Mouse (Mus musculus): ENCODE data around the gene Gm11114. TPM values are rescaled to one million over a fixed set of nuclear protein-coding genes. Genes with fewer than 3 reads are reported as not detected.
A peak's percentile ranks its signal among the peaks of the same experiment; 100 is the strongest.

Gm11114 gene
- not detected in 2 replicates for polyA plus RNA-seq (2011; ENCODE audit: insufficient read depth, insufficient read length, low replicate concordance, missing spikeins)

DNA sequence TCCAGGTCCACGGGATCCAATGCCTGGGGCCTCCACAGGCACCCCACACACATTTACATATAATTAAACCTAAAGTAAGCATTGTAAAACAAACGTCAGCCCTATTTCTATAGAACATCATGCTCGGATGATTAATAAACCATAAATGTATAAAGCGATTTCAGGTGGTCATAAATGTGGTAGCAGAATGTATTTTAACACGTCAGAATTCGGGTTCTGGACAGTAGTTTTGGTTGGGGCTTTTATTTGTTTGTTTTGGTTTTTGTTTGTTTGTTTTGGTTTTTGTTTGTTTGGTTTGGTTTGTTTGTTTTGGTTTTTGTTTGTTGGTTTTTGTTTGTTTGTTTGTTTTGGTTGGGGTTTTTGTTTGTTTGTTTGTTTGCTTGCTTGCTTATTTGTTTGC, at the start of gene Gm11114:
TSS of gene Gm11114 (plus strand) at position 301 of the 400 bp plus-strand sequence.
- no peak within 1 kb of the TSS for H3K27ac ChIP-seq (ENCODE audit: control insufficient read depth, insufficient read depth, low read depth, low read length, poor library complexity)
- no peak within 1 kb of the TSS for H3K4me3 ChIP-seq (replicated peaks; ENCODE audit: control insufficient read depth, low read depth, low read length)
- H3K4me1 ChIP-seq (ENCODE audit: control insufficient read depth, insufficient read depth, low read length) = no peaks in the 10 kb centered on the region
- no peak for TF ChIP-seq CTCF (IDR thresholded peaks at IDR 0.05; ENCODE audit: control insufficient read depth, insufficient read depth, low read length)
- no peak for TF ChIP-seq POLR2A (IDR thresholded peaks at IDR 0.05; ENCODE audit: borderline replicate concordance, control insufficient read depth, low read depth, low read length)
- WGBS = 74% methylated on average over 6 of the region's 6 CpGs

DNA sequence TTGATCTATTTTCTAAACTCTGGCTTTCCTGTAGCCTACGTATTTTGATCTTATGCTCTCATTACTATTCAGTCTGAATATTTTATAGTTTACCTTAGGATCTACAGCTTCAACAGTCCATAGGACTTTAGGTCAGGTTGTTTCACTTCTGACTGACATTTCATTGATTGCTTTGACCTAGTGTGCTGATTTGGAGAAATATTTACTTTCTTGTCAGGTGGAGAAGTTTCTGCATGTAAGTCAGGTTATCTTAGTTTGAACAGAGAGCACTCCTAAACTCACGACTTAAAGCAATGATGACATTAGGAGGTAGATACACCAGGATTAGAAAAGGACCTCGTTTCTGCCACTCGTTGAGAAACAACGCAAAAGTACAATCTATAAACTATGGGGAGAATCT, 45.7 kb upstream of the Gm11114 start:
- Histone ChIP-seq H3K4me1 (ENCODE audit: control insufficient read depth, insufficient read depth, low read length) (no peaks in the 10 kb centered on the region), H3K27ac (ENCODE audit: control insufficient read depth, insufficient read depth, low read depth, low read length, poor library complexity) (no peak overlapping the region), H3K4me3 (replicated peaks; ENCODE audit: control insufficient read depth, low read depth, low read length) (no peak overlapping the region)
- 78% methylated on average over 5 of the region's 5 CpGs for WGBS
- TF ChIP-seq POLR2A (IDR thresholded peaks at IDR 0.05; ENCODE audit: borderline replicate concordance, control insufficient read depth, low read depth, low read length) (no peak), CTCF (IDR thresholded peaks at IDR 0.05; ENCODE audit: control insufficient read depth, insufficient read depth, low read length) (no peak)

DNA sequence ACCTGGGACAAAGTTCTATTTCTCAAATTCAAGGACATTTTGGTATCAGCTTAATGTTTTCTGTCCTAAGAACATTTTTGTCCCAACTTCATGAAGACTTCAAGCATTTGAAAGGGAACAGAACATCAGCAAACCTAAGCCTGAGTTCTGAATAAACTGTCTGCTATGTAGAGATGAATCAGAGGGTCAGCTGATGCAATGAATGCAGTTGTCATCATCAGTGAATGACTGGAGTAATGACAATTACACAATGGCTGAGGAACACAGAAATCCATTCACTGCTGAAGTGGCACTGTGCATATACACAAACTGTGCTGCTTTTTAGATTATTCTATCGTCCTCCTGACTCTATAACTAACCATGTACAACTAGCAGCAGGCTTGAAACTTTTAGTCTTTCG, 38.5 kb upstream of the Gm11114 start:
- no peaks in the 10 kb centered on the region for H3K4me1 ChIP-seq (ENCODE audit: control insufficient read depth, insufficient read depth, low read length)
- no peak overlapping the region for H3K4me3 ChIP-seq (replicated peaks; ENCODE audit: control insufficient read depth, low read depth, low read length)
- 70% methylated on average over 2 of the region's 2 CpGs for WGBS
- TF ChIP-seq POLR2A (IDR thresholded peaks at IDR 0.05; ENCODE audit: borderline replicate concordance, control insufficient read depth, low read depth, low read length) (no peak), CTCF (IDR thresholded peaks at IDR 0.05; ENCODE audit: control insufficient read depth, insufficient read depth, low read length) (no peak)
- no peak overlapping the region for H3K27ac ChIP-seq (ENCODE audit: control insufficient read depth, insufficient read depth, low read depth, low read length, poor library complexity)

DNA sequence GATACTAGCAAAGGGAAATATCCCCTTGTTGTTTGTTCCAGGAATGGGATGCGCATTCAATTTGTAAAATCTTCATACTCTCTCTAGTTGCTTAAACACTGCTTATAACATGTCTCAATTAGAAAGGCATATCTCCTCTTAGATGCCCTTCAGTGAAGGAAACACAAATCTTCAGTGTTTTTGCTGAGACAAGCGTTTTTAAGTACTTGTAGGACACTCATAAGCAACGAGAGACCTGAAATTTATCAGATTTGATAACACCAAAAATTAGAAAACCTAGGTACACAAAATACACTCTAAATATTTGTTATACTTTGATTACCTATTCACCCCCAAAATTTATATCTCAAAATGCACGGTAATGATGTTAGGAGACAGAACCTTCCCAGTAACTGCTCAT, 9.7 kb upstream of the Gm11114 start:
- WGBS = 75% methylated on average over 4 of the region's 4 CpGs
- H3K27ac ChIP-seq (ENCODE audit: control insufficient read depth, insufficient read depth, low read depth, low read length, poor library complexity) = no peak overlapping the region
- H3K4me3 ChIP-seq (replicated peaks; ENCODE audit: control insufficient read depth, low read depth, low read length) = no peak overlapping the region
- H3K4me1 ChIP-seq (ENCODE audit: control insufficient read depth, insufficient read depth, low read length) = no peaks in the 10 kb centered on the region
- TF ChIP-seq POLR2A (IDR thresholded peaks at IDR 0.05; ENCODE audit: borderline replicate concordance, control insufficient read depth, low read depth, low read length) = no peak
- no peak for TF ChIP-seq CTCF (IDR thresholded peaks at IDR 0.05; ENCODE audit: control insufficient read depth, insufficient read depth, low read length)

DNA sequence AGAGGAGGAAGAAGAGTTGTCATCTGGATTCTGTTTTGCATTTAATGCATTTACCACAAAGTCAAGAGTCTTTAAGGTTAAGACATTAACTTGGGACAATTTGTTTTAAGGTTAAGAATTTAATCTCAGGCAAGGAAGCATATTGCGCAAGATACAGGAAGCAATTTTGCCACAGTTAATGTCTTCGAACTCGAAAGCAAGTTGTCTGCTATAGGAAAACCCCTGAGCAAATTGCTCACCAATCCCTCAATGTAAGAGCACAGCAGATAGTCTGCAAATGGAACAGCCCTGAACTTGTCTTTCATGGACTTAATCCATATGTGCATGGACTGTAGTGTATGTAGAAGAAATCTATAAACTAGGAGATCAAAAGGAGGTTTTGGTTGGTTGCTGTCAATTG, 9.2 kb upstream of the Gm11114 start:
- Histone ChIP-seq H3K4me3 (replicated peaks; ENCODE audit: control insufficient read depth, low read depth, low read length) (no peak overlapping the region), H3K4me1 (ENCODE audit: control insufficient read depth, insufficient read depth, low read length) (no peaks in the 10 kb centered on the region), H3K27ac (ENCODE audit: control insufficient read depth, insufficient read depth, low read depth, low read length, poor library complexity) (no peak overlapping the region)
- 29% methylated on average over 3 of the region's 3 CpGs for WGBS
- TF ChIP-seq CTCF (IDR thresholded peaks at IDR 0.05; ENCODE audit: control insufficient read depth, insufficient read depth, low read length) = no peak
- no peak for TF ChIP-seq POLR2A (IDR thresholded peaks at IDR 0.05; ENCODE audit: borderline replicate concordance, control insufficient read depth, low read depth, low read length)

DNA sequence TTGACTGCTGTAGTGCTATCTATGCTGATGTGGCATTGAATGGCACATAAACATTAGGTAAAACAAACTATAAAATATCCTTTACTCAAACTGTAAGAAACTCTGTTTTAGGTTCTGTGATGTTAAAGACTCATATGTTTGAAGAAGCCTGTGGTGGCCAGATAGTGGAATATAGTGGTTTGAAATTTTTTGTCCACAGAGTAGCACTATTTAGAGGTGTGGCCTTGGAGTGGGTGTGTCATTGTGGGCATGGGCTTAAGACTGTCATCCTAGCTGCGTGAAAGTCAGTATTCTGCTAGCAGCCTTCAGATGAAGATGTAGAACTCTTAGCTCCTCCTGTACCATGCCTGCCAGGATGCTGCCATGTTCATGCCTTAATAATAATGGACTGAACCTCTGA, 3.5 kb downstream of the Gm11114 start:
- no peaks in the 10 kb centered on the region for H3K4me1 ChIP-seq (ENCODE audit: control insufficient read depth, insufficient read depth, low read length)
- H3K27ac ChIP-seq (ENCODE audit: control insufficient read depth, insufficient read depth, low read depth, low read length, poor library complexity) = no peak overlapping the region
- no peak overlapping the region for H3K4me3 ChIP-seq (replicated peaks; ENCODE audit: control insufficient read depth, low read depth, low read length)
- TF ChIP-seq CTCF (IDR thresholded peaks at IDR 0.05; ENCODE audit: control insufficient read depth, insufficient read depth, low read length) (no peak), POLR2A (IDR thresholded peaks at IDR 0.05; ENCODE audit: borderline replicate concordance, control insufficient read depth, low read depth, low read length) (no peak)
- 53% methylated on average over 1 of the region's 1 CpGs for WGBS

DNA sequence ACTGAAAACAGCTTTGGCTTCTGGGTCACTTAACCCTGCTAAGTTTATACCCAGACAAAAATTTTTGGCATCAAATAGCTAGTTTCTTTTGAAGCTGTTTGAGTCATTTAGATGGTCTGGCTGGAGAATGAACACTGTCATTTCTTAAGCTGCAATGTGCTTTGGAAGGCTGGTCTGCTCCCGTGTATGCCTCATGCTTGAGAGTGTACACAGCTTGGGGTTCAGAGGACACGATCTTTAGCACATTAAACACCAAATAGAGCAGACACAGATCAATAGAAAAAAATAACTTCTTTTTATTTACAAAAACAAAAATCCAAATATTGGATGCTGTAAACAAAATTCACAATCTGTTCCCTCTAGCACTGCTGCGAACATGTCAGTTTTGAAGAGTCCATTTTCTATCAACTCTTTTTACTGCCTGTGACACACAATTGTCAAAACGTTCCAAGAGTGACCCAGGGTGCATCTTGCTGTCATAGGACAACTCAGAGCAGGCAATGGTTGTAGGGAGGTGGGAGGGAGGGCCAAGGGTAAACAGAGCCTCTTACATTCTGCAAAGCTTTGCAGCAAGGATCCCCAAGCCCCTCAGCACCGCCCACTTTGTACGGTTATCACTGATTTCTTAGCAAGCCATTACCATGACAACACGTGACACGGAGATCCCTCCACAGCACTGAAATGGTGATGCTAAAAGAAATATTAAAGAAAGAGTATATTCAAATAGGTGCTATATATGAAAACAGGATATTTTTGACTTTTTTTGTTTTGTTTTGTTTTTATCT, 7.8 kb downstream of the Gm11114 start:
- WGBS = 78% methylated on average over 8 of the region's 8 CpGs
- TF ChIP-seq POLR2A (IDR thresholded peaks at IDR 0.05; ENCODE audit: borderline replicate concordance, control insufficient read depth, low read depth, low read length) (no peak), CTCF (IDR thresholded peaks at IDR 0.05; ENCODE audit: control insufficient read depth, insufficient read depth, low read length) (no peak)

DNA sequence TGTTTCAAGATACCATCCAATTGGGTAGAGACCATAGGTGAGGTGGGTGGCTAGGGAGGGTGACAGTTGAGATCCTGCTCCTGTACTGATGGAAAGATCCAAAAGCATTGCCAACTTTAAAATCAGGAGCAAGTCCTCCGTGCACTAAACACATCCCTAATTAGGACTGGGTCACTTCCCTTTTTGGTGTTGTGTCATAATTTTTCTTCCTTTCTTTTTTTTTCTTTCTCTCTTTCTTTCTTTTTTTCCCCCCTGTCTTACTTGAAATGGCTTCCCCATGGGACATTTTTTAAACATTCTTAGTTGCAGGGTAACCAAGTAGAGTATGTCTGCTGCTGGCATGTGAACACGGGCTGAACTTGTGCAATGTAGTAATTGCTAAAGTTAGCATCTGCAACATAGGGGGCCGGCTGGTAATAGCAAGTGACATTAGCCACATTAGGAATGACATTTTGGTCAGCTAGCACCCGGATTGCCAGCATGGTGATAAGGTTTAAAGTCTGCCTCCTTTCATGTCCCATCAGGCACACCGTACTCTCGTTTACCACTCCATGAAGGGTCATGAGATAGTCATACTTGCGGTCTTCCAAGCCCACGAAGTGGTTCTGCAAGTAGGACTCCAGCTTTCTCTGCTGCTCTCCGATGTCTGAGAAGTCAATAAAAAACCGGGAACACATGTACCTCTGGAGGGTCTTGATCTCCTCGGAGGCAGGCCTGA, 11.7 kb downstream of the Gm11114 start:
- Histone ChIP-seq H3K27ac (ENCODE audit: control insufficient read depth, insufficient read depth, low read depth, low read length, poor library complexity) (no peak overlapping the region), H3K4me1 (ENCODE audit: control insufficient read depth, insufficient read depth, low read length) (no peaks in the 10 kb centered on the region), H3K4me3 (replicated peaks; ENCODE audit: control insufficient read depth, low read depth, low read length) (peak overlapping the region; percentile 55)
- 35% methylated on average over 11 of the region's 11 CpGs for WGBS
- TF ChIP-seq CTCF (IDR thresholded peaks at IDR 0.05; ENCODE audit: control insufficient read depth, insufficient read depth, low read length) (no peak), POLR2A (IDR thresholded peaks at IDR 0.05; ENCODE audit: borderline replicate concordance, control insufficient read depth, low read depth, low read length) (no peak)

More for the DNA sequence above, 7.8 kb downstream of the Gm11114 start:
- Histone ChIP-seq H3K4me1 (ENCODE audit: control insufficient read depth, insufficient read depth, low read length) (no peaks in the 10 kb centered on the region), H3K27ac (ENCODE audit: control insufficient read depth, insufficient read depth, low read depth, low read length, poor library complexity) (no peak overlapping the region), H3K4me3 (replicated peaks; ENCODE audit: control insufficient read depth, low read depth, low read length) (no peak overlapping the region)

Measured in bone marrow, adult 2 months (tissue).